ENCODE assay signal across 13 mouse cellular contexts in genomic region chr13:51918108-51918507, GRCm38 (mm10).
DNase-seq lines count a peak whose midpoint lies in the region; ATAC-seq lines count a peak whose summit lies in the region.
"Had no signal": no experiment of that assay in that cellular context is flagged by ENCODE, and none has a peak within 500 bp of the region (broad histone marks: within the 10 kb centered on the region; RNA-seq: fewer than 3 reads in every experiment).

No protein-coding gene starts in this region.

- 45% methylated on average over 8 of the region's 8 CpGs for WGBS in embryonic facial prominence, embryonic 10.5 days
- WGBS in embryonic facial prominence, embryonic 12.5 days, result 52% methylated on average over 8 of the region's 8 CpGs
- WGBS in hindbrain, embryonic 13.5 days, result 16% methylated on average over 8 of the region's 8 CpGs
- 15% methylated on average over 8 of the region's 8 CpGs for WGBS in midbrain, embryonic 14.5 days

- no peak for ATAC-seq in embryonic facial prominence, embryonic 12.5 days (ENCODE audit: insufficient number of reproducible peaks, insufficient read depth, low FRiP score, low TSS enrichment)
- ATAC-seq in hindbrain, embryonic 13.5 days (ENCODE audit: low FRiP score), result peak; percentile 11; the same call in 1 of the 2 replicates
- ATAC-seq in midbrain, embryonic 14.5 days (ENCODE audit: low FRiP score, low TSS enrichment), result peak; percentile 9; the same call in 1 of the 2 replicates
- ATAC-seq in granulocyte monocyte progenitor cell, adult 5-6 weeks (replicated peaks; ENCODE audit: poor library complexity, severe bottlenecking), result no peak

- H3K9me3 ChIP-seq in embryonic facial prominence, embryonic 10.5 days, result no peaks in the 10 kb centered on the region
- no peaks in the 10 kb centered on the region for H3K9me3 ChIP-seq in embryonic facial prominence, embryonic 12.5 days
- H3K9me3 ChIP-seq in hindbrain, embryonic 13.5 days, result no peaks in the 10 kb centered on the region
- no peaks in the 10 kb centered on the region for H3K9me3 ChIP-seq in midbrain, embryonic 14.5 days (ENCODE audit: control insufficient read depth, low read length)
- H3K9me3 ChIP-seq: limb, embryonic 15.5 days had no signal

- H3K36me3 ChIP-seq in embryonic facial prominence, embryonic 10.5 days (replicated peaks), result no peaks in the 10 kb centered on the region
- H3K36me3 ChIP-seq in embryonic facial prominence, embryonic 12.5 days, result no peaks in the 10 kb centered on the region
- no peaks in the 10 kb centered on the region for H3K36me3 ChIP-seq in hindbrain, embryonic 13.5 days
- H3K36me3 ChIP-seq in midbrain, embryonic 14.5 days (ENCODE audit: control insufficient read depth, insufficient read depth, low read length), result no peaks in the 10 kb centered on the region
- H3K36me3 ChIP-seq: limb, embryonic 15.5 days had no signal

- peak overlapping the region; percentile 82 for H3K27ac ChIP-seq in embryonic facial prominence, embryonic 10.5 days (replicated peaks)
- H3K27ac ChIP-seq in embryonic facial prominence, embryonic 12.5 days, result 0 out of 2 replicates have a peak overlapping the region, but pooled peaks have one; percentile 43
- peak overlapping the region; percentile 83 for H3K27ac ChIP-seq in hindbrain, embryonic 13.5 days
- H3K27ac ChIP-seq in midbrain, embryonic 14.5 days (replicated peaks; ENCODE audit: low read depth, low read length), result peak overlapping the region; percentile 79
- H3K27ac ChIP-seq: limb, embryonic 15.5 days had no signal

- peaks cover 63% of the 10 kb centered on the region for H3K4me1 ChIP-seq in embryonic facial prominence, embryonic 10.5 days
- H3K4me1 ChIP-seq in embryonic facial prominence, embryonic 12.5 days, result peaks cover 51% of the 10 kb centered on the region
- H3K4me1 ChIP-seq in hindbrain, embryonic 13.5 days (replicated peaks), result peaks cover 58% of the 10 kb centered on the region
- H3K4me1 ChIP-seq in midbrain, embryonic 14.5 days (ENCODE audit: control insufficient read depth, insufficient read depth, low read length), result peaks cover 53% of the 10 kb centered on the region

- no peak overlapping the region for H3K4me2 ChIP-seq in embryonic facial prominence, embryonic 12.5 days (replicated peaks)
- no peak overlapping the region for H3K4me2 ChIP-seq in hindbrain, embryonic 13.5 days
- no peak overlapping the region; the same call in 1 of the 2 replicates for H3K4me2 ChIP-seq in midbrain, embryonic 14.5 days (ENCODE audit: low read length)
- H3K4me2 ChIP-seq: limb, embryonic 15.5 days; lung, embryonic 14.5 days had no signal

- H3K27me3 ChIP-seq in embryonic facial prominence, embryonic 10.5 days (replicated peaks; ENCODE audit: low read depth, poor library complexity, severe bottlenecking), result peaks cover 97% of the 10 kb centered on the region
- H3K27me3 ChIP-seq in embryonic facial prominence, embryonic 12.5 days, result peaks cover 30% of the 10 kb centered on the region
- H3K27me3 ChIP-seq in hindbrain, embryonic 13.5 days, result peaks cover 53% of the 10 kb centered on the region
- peaks cover 16% of the 10 kb centered on the region; the same call in 1 of the 2 replicates for H3K27me3 ChIP-seq in midbrain, embryonic 14.5 days (ENCODE audit: control insufficient read depth, insufficient read depth, low read length)

- no peak for DNase-seq in embryonic facial prominence, embryonic 10.5 days (ENCODE audit: low spot score)
- DNase-seq in midbrain, embryonic 14.5 days, result no peak
- DNase-seq in right cerebral cortex, postnatal 10 days (ENCODE audit: low spot score in 2 of 2), result no peak
- DNase-seq in testis, postnatal 14 days (ENCODE audit: low spot score), result no peak
- DNase-seq in kidney, postnatal 4 days, result no peak
- DNase-seq: heart, adult 11 months; lung, embryonic 14.5 days; thymus, postnatal 4 days had no signal

- H3K4me3 ChIP-seq in embryonic facial prominence, embryonic 10.5 days, result no peak overlapping the region
- no peak overlapping the region for H3K4me3 ChIP-seq in embryonic facial prominence, embryonic 12.5 days
- no peak overlapping the region for H3K4me3 ChIP-seq in hindbrain, embryonic 13.5 days
- no peak overlapping the region for H3K4me3 ChIP-seq in midbrain, embryonic 14.5 days (replicated peaks; ENCODE audit: low read depth, low read length)
- H3K4me3 ChIP-seq: limb, embryonic 15.5 days; myocyte had no signal

- H3K9ac ChIP-seq in embryonic facial prominence, embryonic 12.5 days, result no peak overlapping the region
- no peak overlapping the region for H3K9ac ChIP-seq in hindbrain, embryonic 13.5 days
- no peak overlapping the region for H3K9ac ChIP-seq in midbrain, embryonic 14.5 days (replicated peaks; ENCODE audit: low read length)
- H3K9ac ChIP-seq: limb, embryonic 15.5 days; lung, embryonic 14.5 days had no signal

Comparison
In these comparisons a context has a peak if more than half of its experiments do, and no peak if none do; other contexts are left out.
1. ATAC-seq: peak in hindbrain, embryonic 13.5 days (single experiment) and midbrain, embryonic 14.5 days (single experiment); none in embryonic facial prominence, embryonic 12.5 days (single experiment) and granulocyte monocyte progenitor cell, adult 5-6 weeks (single experiment).
2. Peak in every context shown above with its lines, with median percentiles within 50 percentile points of each other: H3K27ac ChIP-seq.